Mouse (Mus musculus): ENCODE measurements around the gene Btbd19. TPM values are rescaled to one million over a fixed set of nuclear protein-coding genes. Genes with fewer than 3 reads are reported as not detected.

Btbd19 gene
- total RNA-seq, 2 experiments from 2014 or later: 3.4 to 3.5 TPM

Small RNAs within 50 kb of the gene (microRNA-seq; reads per million reads assigned to microRNA genes)
- gene Gm22398: 0 reads per million in 2 experiments

Other genes starting within 250 kb of the Btbd19 start
- 1 to 10 TPM in 1 of 2 experiments, under 1 TPM in 1; 0.98 to 1.0 TPM for gene Zswim5, start 248.3 kb downstream of the Btbd19 start, total RNA-seq (2021)
- gene Urod, start 131.3 kb downstream of the Btbd19 start, total RNA-seq (2021): 10 to 100 TPM; 82.6 to 93.6 TPM
- gene Hectd3, start 130.4 kb downstream of the Btbd19 start, total RNA-seq (2021): 10 to 100 TPM; 16.8 to 19.8 TPM
- gene Eif2b3, start 106.3 kb downstream of the Btbd19 start, total RNA-seq (2021): 10 to 100 TPM; 16.5 to 16.8 TPM
- under 1 TPM; 0.39 to 0.40 TPM for gene Ptch2, start 29.6 kb downstream of the Btbd19 start, total RNA-seq (2021)
- gene Tctex1d4, start 1.1 kb upstream of the Btbd19 start, total RNA-seq (2021): under 1 TPM in 1 of 2 experiments, not detected in 1; 0.64 TPM
- gene Plk3, start 8.2 kb upstream of the Btbd19 start, total RNA-seq (2021): 1 to 10 TPM; 1.4 TPM
- gene Rps8, start 30.5 kb upstream of the Btbd19 start, total RNA-seq (2021): 100 to 1,000 TPM; 587 to 633 TPM
- under 1 TPM; 0.30 to 0.36 TPM for gene Kif2c, start 56.9 kb upstream of the Btbd19 start, total RNA-seq (2021)
- gene Tmem53, start 126.2 kb upstream of the Btbd19 start, total RNA-seq (2021): 10 to 100 TPM; 24.8 to 35.7 TPM
- under 1 TPM in 1 of 2 experiments, not detected in 1; 0.15 TPM for gene Armh1, start 126.4 kb upstream of the Btbd19 start, total RNA-seq (2021)